Mouse (Mus musculus) bone marrow, adult 2 months (tissue): ENCODE results near the gene Exoc4.

ENCODE experiments used
- CTCF ChIP-seq: fragments of 200-500 bp; IDR thresholded peaks from 2 replicates; pipeline ENCODE4 v1.5.1; 2011; ENCODE audit warnings: low read length, control low read depth; ENCODE audit not compliant: control insufficient read depth, insufficient read depth
- POLR2A ChIP-seq: fragments of 200-500 bp; IDR thresholded peaks from 2 replicates; pipeline ENCODE4 v1.6.1; 2011; ENCODE audit warnings: low read depth, mild to moderate bottlenecking, control low read depth, low read length, borderline replicate concordance; ENCODE audit not compliant: control insufficient read depth

GRCm38 (mm10) chr6:33256638-33257037 lies 7.8 kb downstream of the Exoc4 start:
- TF ChIP-seq CTCF (no peak), POLR2A (no peak)
